Mouse (Mus musculus) mouse trophoblast stem cell (cell line): ENCODE measurements around the gene Ncaph.
"Not testable (repeated sequence)": the region's sequence is repeated elsewhere in the genome, so short reads cannot be mapped to it uniquely, and the experiment has no call there.

Source experiments
- in situ Hi-C, 2 experiments: fragments of 300-500 bp; cut with MseI, MboI; formaldehyde crosslinking; loops; 2 replicates in 1 of 2; 3 replicates in 1 of 2; pipeline ENCODE4 v1.15.1; 2025

The Ncaph gene

GRCm38 (mm10) chr2:127090151-127090550 is 43.6 kb downstream of the Ncaph start:
- in situ Hi-C loops: not testable (repeated sequence)

GRCm38 (mm10) chr2:127086235-127086634 is 47.5 kb downstream of the Ncaph start:
- in situ Hi-C loops: no loop called here

- in situ Hi-C loops: no loop called here
Observed at GRCm38 (mm10) chr2:127080591-127081218, 53.0 kb downstream of the Ncaph start.

GRCm38 (mm10) chr2:127079881-127080590 is 53.7 kb downstream of the Ncaph start:
- in situ Hi-C loops: no loop called here

- in situ Hi-C loops: not testable (repeated sequence)
Observed at GRCm38 (mm10) chr2:127079066-127079465, 54.7 kb downstream of the Ncaph start.

GRCm38 (mm10) chr2:127077611-127078010 is 56.1 kb downstream of the Ncaph start:
- in situ Hi-C loops: no loop called here

GRCm38 (mm10) chr2:127074116-127074515 is 59.6 kb downstream of the Ncaph start:
- in situ Hi-C loops: no loop called here

- in situ Hi-C loops: no loop called here
Observed at GRCm38 (mm10) chr2:127070879-127071278, 62.9 kb downstream of the Ncaph start.

- in situ Hi-C loops: no loop called here
Observed at GRCm38 (mm10) chr2:127070435-127070841, 63.3 kb downstream of the Ncaph start, which contains the start of gene Blvra. Blvra (plus strand) TSS chr2:127070665.

GRCm38 (mm10) chr2:127069781-127070434 is 63.8 kb downstream of the Ncaph start:
- in situ Hi-C loops: no loop called here

GRCm38 (mm10) chr2:127068806-127069205 is 64.9 kb downstream of the Ncaph start:
- in situ Hi-C loops: no loop called here

- in situ Hi-C loops: no loop called here
Observed at GRCm38 (mm10) chr2:127061471-127061870, 72.3 kb downstream of the Ncaph start.
